Mouse (Mus musculus): Measurements from ENCODE around the gene Tspan9. TPM values are rescaled to one million over a fixed set of nuclear protein-coding genes. Genes with fewer than 3 reads are reported as not detected.

Gene Tspan9
- polyA plus RNA-seq, 1 experiment from 2014 or later, result 29.3 TPM

- no peak for ATAC-seq
- Histone ChIP-seq H3K27me3 (no peaks in the 10 kb centered on the region), H3K4me2 (replicated peaks) (no peak overlapping the region), H3K27ac (no peak overlapping the region), H3K9ac (replicated peaks) (no peak overlapping the region; the same call in 1 of the 2 replicates), H3K9me3 (no peaks in the 10 kb centered on the region), H3K4me3 (replicated peaks) (no peak overlapping the region), H3K4me1 (replicated peaks) (peaks cover 40% of the 10 kb centered on the region), H3K36me3 (no peaks in the 10 kb centered on the region)
- WGBS, result 75% methylated on average over 17 of the region's 17 CpGs
These were observed 131.6 kb downstream of the Tspan9 start for GRCm38 (mm10) chr6:128011781-128012180.

- Histone ChIP-seq H3K4me2 (replicated peaks) (no peak overlapping the region), H3K27ac (no peak overlapping the region), H3K4me3 (replicated peaks) (no peak overlapping the region), H3K27me3 (no peaks in the 10 kb centered on the region), H3K9me3 (no peaks in the 10 kb centered on the region), H3K36me3 (no peaks in the 10 kb centered on the region), H3K9ac (replicated peaks) (no peak overlapping the region), H3K4me1 (replicated peaks) (peaks cover 47% of the 10 kb centered on the region)
- no peak for ATAC-seq
- 79% methylated on average over 13 of the region's 13 CpGs for WGBS
These were observed 132.3 kb downstream of the Tspan9 start for GRCm38 (mm10) chr6:128011071-128011477.

- Histone ChIP-seq H3K4me3 (replicated peaks) (no peak overlapping the region), H3K4me1 (replicated peaks) (peaks cover 40% of the 10 kb centered on the region), H3K36me3 (no peaks in the 10 kb centered on the region), H3K9ac (replicated peaks) (no peak overlapping the region), H3K27ac (no peak overlapping the region), H3K9me3 (no peaks in the 10 kb centered on the region), H3K4me2 (replicated peaks) (no peak overlapping the region), H3K27me3 (no peaks in the 10 kb centered on the region)
- WGBS, result 68% methylated on average over 11 of the region's 11 CpGs
- peak; percentile 38; the same call in 1 of the 2 replicates for ATAC-seq
These were observed 133.0 kb downstream of the Tspan9 start for GRCm38 (mm10) chr6:128010135-128010971.

- H3K9ac ChIP-seq (replicated peaks), result no peak overlapping the region
- no peaks in the 10 kb centered on the region for H3K9me3 ChIP-seq
- no peaks in the 10 kb centered on the region for H3K27me3 ChIP-seq
- H3K36me3 ChIP-seq, result no peaks in the 10 kb centered on the region
- H3K4me3 ChIP-seq (replicated peaks), result no peak overlapping the region
- 77% methylated on average over 5 of the region's 5 CpGs for WGBS
- H3K4me2 ChIP-seq (replicated peaks), result no peak overlapping the region
- H3K4me1 ChIP-seq (replicated peaks), result peaks cover 45% of the 10 kb centered on the region
- H3K27ac ChIP-seq, result no peak overlapping the region
- no peak for ATAC-seq
These were observed 135.3 kb downstream of the Tspan9 start for GRCm38 (mm10) chr6:128007982-128008562.

- Histone ChIP-seq H3K9ac (replicated peaks) (no peak overlapping the region), H3K27me3 (no peaks in the 10 kb centered on the region), H3K4me1 (replicated peaks) (peaks cover 49% of the 10 kb centered on the region), H3K36me3 (no peaks in the 10 kb centered on the region), H3K4me2 (replicated peaks) (no peak overlapping the region), H3K27ac (no peak overlapping the region), H3K9me3 (no peaks in the 10 kb centered on the region), H3K4me3 (replicated peaks) (no peak overlapping the region)
- no peak for ATAC-seq
- 87% methylated on average over 12 of the region's 12 CpGs for WGBS
These were observed 136.1 kb downstream of the Tspan9 start for GRCm38 (mm10) chr6:128007241-128007701.

- Histone ChIP-seq H3K27ac (no peak overlapping the region), H3K4me1 (replicated peaks) (peaks cover 46% of the 10 kb centered on the region), H3K9me3 (no peaks in the 10 kb centered on the region), H3K27me3 (no peaks in the 10 kb centered on the region), H3K4me3 (replicated peaks) (no peak overlapping the region), H3K9ac (replicated peaks) (no peak overlapping the region), H3K4me2 (replicated peaks) (no peak overlapping the region), H3K36me3 (no peaks in the 10 kb centered on the region)
- ATAC-seq, result no peak
- WGBS, result 53% methylated on average over 8 of the region's 8 CpGs
These were observed 137.2 kb downstream of the Tspan9 start for GRCm38 (mm10) chr6:128006156-128006555.

- ATAC-seq, result no peak
These were observed 138.8 kb downstream of the Tspan9 start for GRCm38 (mm10) chr6:128004544-128004943.

GRCm38 (mm10) chr6:128003542-128003941 is 139.9 kb downstream of the Tspan9 start:
- Histone ChIP-seq H3K27me3 (no peaks in the 10 kb centered on the region), H3K4me1 (replicated peaks) (peaks cover 30% of the 10 kb centered on the region), H3K9ac (replicated peaks) (no peak overlapping the region), H3K4me2 (replicated peaks) (no peak overlapping the region), H3K9me3 (no peaks in the 10 kb centered on the region), H3K4me3 (replicated peaks) (no peak overlapping the region), H3K36me3 (no peaks in the 10 kb centered on the region), H3K27ac (no peak overlapping the region)
- no peak for ATAC-seq
- WGBS, result 54% methylated on average over 5 of the region's 5 CpGs

More at GRCm38 (mm10) chr6:128004544-128004943, 138.8 kb downstream of the Tspan9 start:
- Histone ChIP-seq H3K9ac (replicated peaks) (no peak overlapping the region), H3K4me3 (replicated peaks) (no peak overlapping the region), H3K4me2 (replicated peaks) (no peak overlapping the region), H3K27ac (no peak overlapping the region), H3K9me3 (no peaks in the 10 kb centered on the region), H3K36me3 (no peaks in the 10 kb centered on the region), H3K27me3 (no peaks in the 10 kb centered on the region), H3K4me1 (replicated peaks) (peaks cover 31% of the 10 kb centered on the region)
- 78% methylated on average over 16 of the region's 16 CpGs for WGBS

GRCm38 (mm10) chr6:128002667-128003066 is 140.7 kb downstream of the Tspan9 start:
- H3K4me3 ChIP-seq (replicated peaks), result no peak overlapping the region
- H3K27me3 ChIP-seq, result no peaks in the 10 kb centered on the region
- no peak overlapping the region for H3K9ac ChIP-seq (replicated peaks)
- 92% methylated on average over 4 of the region's 4 CpGs for WGBS
- H3K36me3 ChIP-seq, result no peaks in the 10 kb centered on the region
- no peak overlapping the region for H3K4me2 ChIP-seq (replicated peaks)
- H3K4me1 ChIP-seq (replicated peaks), result peaks cover 30% of the 10 kb centered on the region
- H3K9me3 ChIP-seq, result no peaks in the 10 kb centered on the region
- no peak for ATAC-seq
- no peak overlapping the region for H3K27ac ChIP-seq

GRCm38 (mm10) chr6:128002104-128002503 is 141.3 kb downstream of the Tspan9 start:
- H3K4me3 ChIP-seq (replicated peaks), result no peak overlapping the region
- no peak overlapping the region for H3K9ac ChIP-seq (replicated peaks)
- WGBS, result 67% methylated on average over 10 of the region's 10 CpGs
- H3K9me3 ChIP-seq, result no peaks in the 10 kb centered on the region
- H3K36me3 ChIP-seq, result no peaks in the 10 kb centered on the region; the same call in 1 of the 2 replicates
- no peak for ATAC-seq
- H3K27ac ChIP-seq, result no peak overlapping the region
- H3K4me1 ChIP-seq (replicated peaks), result peaks cover 30% of the 10 kb centered on the region
- H3K27me3 ChIP-seq, result no peaks in the 10 kb centered on the region
- H3K4me2 ChIP-seq (replicated peaks), result no peak overlapping the region

- H3K4me2 ChIP-seq (replicated peaks), result no peak overlapping the region
- no peak for ATAC-seq
- H3K9ac ChIP-seq (replicated peaks), result no peak overlapping the region
- 47% methylated on average over 1 of the region's 1 CpGs for WGBS
- H3K4me1 ChIP-seq (replicated peaks), result peaks cover 28% of the 10 kb centered on the region
- no peak overlapping the region for H3K27ac ChIP-seq
- no peaks in the 10 kb centered on the region for H3K27me3 ChIP-seq
- no peaks in the 10 kb centered on the region; the same call in 1 of the 2 replicates for H3K36me3 ChIP-seq
- no peak overlapping the region for H3K4me3 ChIP-seq (replicated peaks)
- no peaks in the 10 kb centered on the region for H3K9me3 ChIP-seq
These were observed 141.8 kb downstream of the Tspan9 start for GRCm38 (mm10) chr6:128001587-128001986.

- 87% methylated on average over 3 of the region's 3 CpGs for WGBS
- no peak overlapping the region for H3K4me2 ChIP-seq (replicated peaks)
- no peaks in the 10 kb centered on the region for H3K9me3 ChIP-seq
- ATAC-seq, result no peak
- no peak overlapping the region for H3K4me3 ChIP-seq (replicated peaks)
- H3K27ac ChIP-seq, result no peak overlapping the region
- peaks cover 23% of the 10 kb centered on the region for H3K4me1 ChIP-seq (replicated peaks)
- no peak overlapping the region for H3K9ac ChIP-seq (replicated peaks)
- no peaks in the 10 kb centered on the region for H3K27me3 ChIP-seq
- no peaks in the 10 kb centered on the region; the same call in 1 of the 2 replicates for H3K36me3 ChIP-seq
These were observed 142.6 kb downstream of the Tspan9 start for GRCm38 (mm10) chr6:128000777-128001176.
